Mouse (Mus musculus) ES-Bruce4 (cell line): ENCODE data around the gene Arl8b.

ENCODE experiments used
- CTCF ChIP-seq: IDR thresholded peaks from one replicate; pipeline ENCODE4 v1.8.1; 2011; ENCODE audit warnings: low read depth, low read length
- POLR2A ChIP-seq: IDR thresholded peaks from one replicate; pipeline ENCODE4 v1.8.1; 2011; ENCODE audit warnings: low read length; ENCODE audit not compliant: insufficient read depth

DNA sequence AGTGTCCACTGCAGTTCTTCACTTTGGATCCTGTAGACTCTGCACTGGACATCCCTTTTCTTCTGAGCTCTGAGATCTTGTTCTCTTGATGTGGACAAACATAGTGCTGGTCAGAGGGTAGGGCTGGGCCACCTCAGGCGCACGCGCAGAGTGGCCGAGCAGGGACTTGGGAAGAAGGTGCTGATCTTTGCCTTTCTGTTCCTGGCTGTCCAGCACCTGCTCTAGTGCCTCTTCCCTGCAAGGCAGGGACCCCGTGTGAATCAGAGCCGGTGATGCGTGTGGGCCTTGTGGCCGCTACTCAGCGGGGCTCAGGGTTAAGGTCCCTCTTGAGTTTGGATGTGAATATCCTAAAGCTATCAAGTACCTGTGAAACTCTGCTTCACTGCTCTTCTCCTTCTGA is 75.7 kb downstream of the Arl8b start:
- TF ChIP-seq CTCF = no peak
- no peak for TF ChIP-seq POLR2A
